Mouse (Mus musculus) lung, postnatal 0 days (tissue): Measurements from ENCODE around the gene Nck1.

ENCODE experiments used
- CTCF ChIP-seq: IDR thresholded peaks from 2 replicates; pipeline ENCODE4 v1.5.1; 2016; ENCODE audit warnings: antibody characterized with exemption, mild to moderate bottlenecking
- EP300 ChIP-seq: IDR thresholded peaks from 2 replicates; pipeline ENCODE4 v1.6.1; 2016; ENCODE audit warnings: antibody characterized with exemption, mild to moderate bottlenecking, control low read depth

DNA sequence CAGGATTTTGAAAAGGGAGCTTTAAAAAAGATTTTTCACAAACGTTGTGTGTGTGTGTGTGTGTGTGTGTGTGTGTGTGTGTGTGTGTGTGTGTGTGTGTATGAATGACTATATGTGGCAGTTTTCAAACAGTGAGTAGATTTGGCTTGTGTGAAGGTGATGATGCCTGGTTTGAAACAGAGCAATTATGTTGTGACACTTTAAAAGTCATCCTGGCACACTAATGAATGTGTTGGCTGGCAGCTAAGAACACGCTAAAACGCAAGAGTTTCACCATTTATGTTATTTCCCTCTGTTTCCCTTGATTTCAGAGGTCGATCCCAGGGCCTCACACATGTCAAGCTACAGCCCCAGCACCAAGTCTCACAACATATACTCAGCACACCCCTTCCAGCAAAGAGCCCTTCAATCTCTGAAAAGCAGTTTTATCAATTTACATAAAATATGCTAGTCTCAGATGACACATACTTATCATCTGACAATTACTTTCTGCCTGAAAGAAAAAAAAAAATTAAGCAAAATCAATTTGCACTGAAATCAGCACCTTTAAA is 12.2 kb upstream of the Nck1 start:
- no peak for TF ChIP-seq CTCF
- TF ChIP-seq EP300: no peak
